In genomic region chr10:93184351-93184976, GRCm38 (mm10) we compare ENCODE assay signal across 30 mouse cellular contexts. TPM values are rescaled to one million over a fixed set of nuclear protein-coding genes. Genes with fewer than 3 reads are reported as not detected.
DNase-seq lines count a peak whose midpoint lies in the region; ATAC-seq lines count a peak whose summit lies in the region.
"Had no signal": no experiment of that assay in that cellular context is flagged by ENCODE, and none has a peak within 500 bp of the region (broad histone marks: within the 10 kb centered on the region; RNA-seq: fewer than 3 reads in every experiment).

No protein-coding gene starts in this region.

- peaks cover 20% of the 10 kb centered on the region for H3K4me1 ChIP-seq in heart, embryonic 10.5 days
- H3K4me1 ChIP-seq: limb, embryonic 15.5 days; midbrain, embryonic 15.5 days had no signal

- H3K9me3 ChIP-seq in heart, embryonic 10.5 days, result no peaks in the 10 kb centered on the region
- H3K9me3 ChIP-seq: heart, embryonic 15.5 days; intestine, embryonic 15.5 days; limb, embryonic 15.5 days; midbrain, embryonic 15.5 days; neural tube, embryonic 13.5 days; stomach, embryonic 15.5 days had no signal

- no peak overlapping the region for H3K4me3 ChIP-seq in heart, embryonic 10.5 days
- H3K4me3 ChIP-seq: heart, embryonic 15.5 days; intestine, embryonic 15.5 days; left cerebral cortex, adult 2 months; limb, embryonic 15.5 days; midbrain, embryonic 15.5 days; neural tube, embryonic 13.5 days; stomach, embryonic 15.5 days had no signal

- H3K27me3 ChIP-seq in heart, embryonic 10.5 days (ENCODE audit: insufficient read depth, poor library complexity, severe bottlenecking), result no peaks in the 10 kb centered on the region
- H3K27me3 ChIP-seq: heart, embryonic 15.5 days; intestine, embryonic 15.5 days; limb, embryonic 15.5 days; midbrain, embryonic 15.5 days; neural tube, embryonic 13.5 days; stomach, embryonic 15.5 days had no signal

- no peak overlapping the region for H3K27ac ChIP-seq in heart, embryonic 10.5 days
- H3K27ac ChIP-seq: heart, embryonic 15.5 days; hindbrain, embryonic 14.5 days; intestine, embryonic 15.5 days; left cerebral cortex, adult 2 months; limb, embryonic 15.5 days; liver, embryonic 14.5 days; midbrain, embryonic 15.5 days; neural tube, embryonic 13.5 days; stomach, embryonic 15.5 days had no signal

- intact Hi-C loops in gastrocnemius, postnatal 14 days (cut with DNase I; ENCODE audit: low total_unique reads), result no loop called here

- H3K36me3 ChIP-seq in heart, embryonic 10.5 days, result 0 out of 2 replicates have a peak, but pooled peaks cover 4% of the 10 kb centered on the region
- H3K36me3 ChIP-seq: heart, embryonic 15.5 days; intestine, embryonic 15.5 days; limb, embryonic 15.5 days; midbrain, embryonic 15.5 days; neural tube, embryonic 13.5 days; stomach, embryonic 15.5 days had no signal

- peak; percentile 44 for ATAC-seq in inflammation-experienced regulatory T-cells, adult 6 months
- ATAC-seq: forebrain, embryonic 16.5 days; intestine, embryonic 15.5 days; midbrain, embryonic 15.5 days had no signal

- WGBS in heart, embryonic 10.5 days, result 88% methylated on average over 8 of the region's 8 CpGs

- DNase-seq in heart, adult 11 months, result peak; percentile 48
- DNase-seq in heart, embryonic 10.5 days (ENCODE audit: low spot score), result no peak
- peak; percentile 66 for DNase-seq in R1 (ENCODE audit: low read depth, low spot score)
- no peak for DNase-seq in left cerebral cortex, adult 8-10 months (ENCODE audit: low spot score in 2 of 2)
- no peak for DNase-seq in spleen, postnatal 36 days (ENCODE audit: low spot score in 2 of 2)
- no peak for DNase-seq in gastrocnemius, postnatal 14 days
- DNase-seq: adrenal gland, adult 2 months; cerebellum, adult 11-12 months; cerebellum, postnatal 25 days; embryo, embryonic 11 days; gastrocnemius, postnatal 10 days; heart, postnatal 4 days; kidney, adult 8-10 months; kidney, postnatal 14 days; left cerebral cortex, postnatal 4 days; lung, embryonic 14.5 days; lung, postnatal 36 days; thymus, adult 18-20 months; thymus, postnatal 36 days had no signal

RNA-seq across cellular contexts. Expression of gene Cdk17, which starts 23.8 kb away (rescaled TPM):
- 16.4 and 20.0 TPM in 2 replicates for polyA plus RNA-seq in heart, embryonic 10.5 days (2016; fragmentation: Nextera tagmentation; extraction: Ambion mirVana)
- polyA plus RNA-seq in inflammation-experienced regulatory T-cells, adult 6 months (2017; shearing (Covaris generic)), result 10 to 100 TPM; 40.0 to 51.5 (median 43.0) TPM
- total RNA-seq in left cerebral cortex, adult 8-10 months (2022), result 100 to 1,000 TPM; 212 to 264 (median 240) TPM
- total RNA-seq in gastrocnemius, postnatal 14 days (2021), result 10 to 100 TPM in 1 of 2 experiments, 1 to 10 TPM in 1; 9.8 to 11.9 TPM

Comparison
In these comparisons a context has a peak if more than half of its experiments do, and no peak if none do; other contexts are left out.
1. DNase-seq: peak in heart, adult 11 months (single experiment) and R1 (single experiment); none in heart, embryonic 10.5 days (single experiment), left cerebral cortex, adult 8-10 months (0 of 2), spleen, postnatal 36 days (0 of 2) and gastrocnemius, postnatal 14 days (single experiment).
2. RNA of gene Cdk17, which starts 23.8 kb away (total RNA-seq): 212 to 264 TPM in left cerebral cortex, adult 8-10 months; 9.8 to 11.9 TPM in gastrocnemius, postnatal 14 days; every median in the first group is over 10 times any median in the second.